Mouse (Mus musculus) cerebellum, adult 2 months (tissue): ENCODE measurements around the gene Orm3. TPM values are rescaled to one million over a fixed set of nuclear protein-coding genes. Genes with fewer than 3 reads are reported as not detected.
A peak's percentile ranks its signal among the peaks of the same experiment; 100 is the strongest.

ENCODE experiments used
- DNase-seq, 2 experiments: peaks; one replicate each; pipeline ENCODE4 v3.0.0; 2021
- H3K27ac ChIP-seq: fragments of 200-500 bp; 2 replicates; pipeline ENCODE4 v1.5.1; 2012; ENCODE audit warnings: low read length, control low read depth, inconsistent platforms; ENCODE audit not compliant: insufficient read depth
- H3K27me3 ChIP-seq: fragments of 200-500 bp; 2 replicates; pipeline ENCODE4 v1.6.1; 2012; ENCODE audit warnings: inconsistent platforms, mild to moderate bottlenecking, low read length, moderate library complexity; ENCODE audit not compliant: control insufficient read depth, insufficient read depth
- H3K4me1 ChIP-seq: fragments of 200-500 bp; 2 replicates; pipeline ENCODE4 v1.6.1; 2011; ENCODE audit warnings: low read length; ENCODE audit not compliant: control insufficient read depth, insufficient read depth
- H3K4me3 ChIP-seq: fragments of 200-500 bp; replicated peaks from 2 replicates; pipeline ENCODE3; 2011; ENCODE audit warnings: mild to moderate bottlenecking, low read depth, low read length, control low read depth; ENCODE audit not compliant: insufficient read depth
- CTCF ChIP-seq: fragments of 200-500 bp; IDR thresholded peaks from 2 replicates; pipeline ENCODE4 v1.5.1; 2011; ENCODE audit warnings: low read depth, mild to moderate bottlenecking, control low read depth, low read length, moderate library complexity, borderline replicate concordance; ENCODE audit not compliant: insufficient read depth
- POLR2A ChIP-seq: fragments of 200-500 bp; IDR thresholded peaks from 2 replicates; pipeline ENCODE4 v1.6.1; 2011; ENCODE audit warnings: low read length, control low read depth, borderline replicate concordance; ENCODE audit not compliant: insufficient read depth
- WGBS: fragments of 180-500 bp; shearing (Covaris S2); methylation state at CpG from one replicate; pipeline ENCODE4 v1.1.7; 2018; 5-methylcytosine and 5-hydroxymethylcytosine counted together
- polyA plus RNA-seq: library from polyadenylated mRNA; depleted of rRNA; stranded (reverse); fragments of >200 nt; gene quantifications from 2 replicates; pipeline ENCODE4 v1.2.3, GENCODE M21; 2012

The Orm3 gene
- polyA plus RNA-seq, 1 experiment = not detected

- WGBS = 56% methylated on average over 8 of the region's 8 CpGs
- H3K4me1 ChIP-seq = no peaks in the 10 kb centered on the region
- no peak overlapping the region for H3K4me3 ChIP-seq
- no peak for TF ChIP-seq POLR2A
- no peak for TF ChIP-seq CTCF
- no peak for DNase-seq
- no peak overlapping the region for H3K27ac ChIP-seq
- H3K27me3 ChIP-seq = 0 out of 2 replicates have a peak, but pooled peaks cover 1% of the 10 kb centered on the region
Observed at GRCm38 (mm10) chr4:63399691-63400270, 43.8 kb downstream of the Orm3 start.

GRCm38 (mm10) chr4:63400541-63401306 lies 44.8 kb downstream of the Orm3 start:
- DNase-seq = no peak
- H3K4me1 ChIP-seq = no peaks in the 10 kb centered on the region
- WGBS = 88% methylated on average over 18 of the region's 18 CpGs
- H3K4me3 ChIP-seq = no peak overlapping the region
- 0 out of 2 replicates have a peak, but pooled peaks cover 1% of the 10 kb centered on the region for H3K27me3 ChIP-seq
- no peak overlapping the region for H3K27ac ChIP-seq
- no peak for TF ChIP-seq CTCF

- no peak for DNase-seq
- Histone ChIP-seq H3K27ac (no peak overlapping the region), H3K4me1 (no peaks in the 10 kb centered on the region), H3K4me3 (no peak overlapping the region), H3K27me3 (0 out of 2 replicates have a peak, but pooled peaks cover 1% of the 10 kb centered on the region)
- TF ChIP-seq CTCF (no peak), POLR2A (no peak)
- WGBS = 64% methylated on average over 6 of the region's 6 CpGs
Observed at GRCm38 (mm10) chr4:63401620-63402019, 45.7 kb downstream of the Orm3 start.

GRCm38 (mm10) chr4:63402056-63402455 lies 46.1 kb downstream of the Orm3 start:
- no peak overlapping the region for H3K27ac ChIP-seq
- 84% methylated on average over 10 of the region's 10 CpGs for WGBS
- DNase-seq = no peak
- no peak overlapping the region for H3K4me3 ChIP-seq
- 0 out of 2 replicates have a peak, but pooled peaks cover 1% of the 10 kb centered on the region for H3K27me3 ChIP-seq
- TF ChIP-seq CTCF = no peak
- TF ChIP-seq POLR2A = no peak
- no peaks in the 10 kb centered on the region for H3K4me1 ChIP-seq

GRCm38 (mm10) chr4:63402558-63402957 lies 46.6 kb downstream of the Orm3 start:
- Histone ChIP-seq H3K27me3 (0 out of 2 replicates have a peak, but pooled peaks cover 1% of the 10 kb centered on the region), H3K27ac (no peak overlapping the region; the same call in 1 of the 2 replicates), H3K4me1 (no peaks in the 10 kb centered on the region), H3K4me3 (no peak overlapping the region)
- no peak for TF ChIP-seq POLR2A
- no peak for TF ChIP-seq CTCF
- 38% methylated on average over 6 of the region's 6 CpGs for WGBS
- DNase-seq = no peak

- TF ChIP-seq POLR2A = no peak
- TF ChIP-seq CTCF = no peak
- Histone ChIP-seq H3K27ac (peak within 1 kb of the TSS; percentile 56; the same call in 1 of the 2 replicates), H3K4me3 (peak within 1 kb of the TSS; percentile 7), H3K27me3 (0 out of 2 replicates have a peak, but pooled peaks cover 1% of the 10 kb centered on the region), H3K4me1 (no peaks in the 10 kb centered on the region)
- 27% methylated on average over 17 of the region's 17 CpGs for WGBS
- peak; percentile 34 to 36 for DNase-seq
Observed at GRCm38 (mm10) chr4:63403040-63403959, 47.3 kb downstream of the Orm3 start, which contains the start of gene Akna. TSS of gene Akna (minus strand) at chr4:63403354.

GRCm38 (mm10) chr4:63404205-63404604 lies 48.2 kb downstream of the Orm3 start:
- Histone ChIP-seq H3K27ac (no peak overlapping the region), H3K4me3 (no peak overlapping the region), H3K4me1 (no peaks in the 10 kb centered on the region), H3K27me3 (0 out of 2 replicates have a peak, but pooled peaks cover 1% of the 10 kb centered on the region)
- TF ChIP-seq POLR2A (no peak), CTCF (no peak)
- 74% methylated on average over 7 of the region's 7 CpGs for WGBS
- no peak for DNase-seq
